Mouse (Mus musculus): ENCODE results near the gene Ncaph2.

Gene Ncaph2

GRCm38 (mm10) chr15:89355241-89356187, at the start of gene Ncaph2, which contains the start of gene Lmf2:
Gene Ncaph2 (plus strand): TSS chr15:89355719.
Gene Lmf2 (minus strand): TSS chr15:89355659.
- peak; percentile 96 for DNase-seq

GRCm38 (mm10) chr15:89305966-89306365, 49.6 kb upstream of the Ncaph2 start:
- DNase-seq = no peak

GRCm38 (mm10) chr15:89307461-89307860, 48.1 kb upstream of the Ncaph2 start:
- DNase-seq = no peak

- no peak for DNase-seq
These were observed 46.9 kb upstream of the Ncaph2 start for GRCm38 (mm10) chr15:89308406-89309139.

- peak; percentile 32 to 57 for DNase-seq
These were observed 45.5 kb upstream of the Ncaph2 start for GRCm38 (mm10) chr15:89309962-89310498.

GRCm38 (mm10) chr15:89313359-89313758, 42.2 kb upstream of the Ncaph2 start:
- DNase-seq = no peak

GRCm38 (mm10) chr15:89314107-89314506, 41.4 kb upstream of the Ncaph2 start:
- DNase-seq = no peak

GRCm38 (mm10) chr15:89314511-89315189, 40.9 kb upstream of the Ncaph2 start:
- DNase-seq = peak; percentile 52 to 61

GRCm38 (mm10) chr15:89315190-89315731, 40.3 kb upstream of the Ncaph2 start, which contains the start of gene Sbf1:
Gene Sbf1 (minus strand): TSS chr15:89315311.
- peak; percentile 99 for DNase-seq

GRCm38 (mm10) chr15:89316146-89316545, 39.4 kb upstream of the Ncaph2 start:
- peak in 1 of 2 experiments; percentile 45 for DNase-seq

GRCm38 (mm10) chr15:89321264-89321663, 34.3 kb upstream of the Ncaph2 start:
- DNase-seq = no peak

- DNase-seq = no peak
These were observed 32.6 kb upstream of the Ncaph2 start, which contains the start of gene Adm2 for GRCm38 (mm10) chr15:89322670-89323522. Gene Adm2 (plus strand): TSS chr15:89322720.

GRCm38 (mm10) chr15:89323656-89324055, 31.9 kb upstream of the Ncaph2 start:
- no peak for DNase-seq

GRCm38 (mm10) chr15:89326441-89326840, 29.1 kb upstream of the Ncaph2 start:
- DNase-seq = no peak

GRCm38 (mm10) chr15:89334271-89334670, 21.2 kb upstream of the Ncaph2 start, which contains the start of gene Miox:
Gene Miox (plus strand): TSS chr15:89334398.
- DNase-seq = no peak

- no peak for DNase-seq
These were observed 20.6 kb upstream of the Ncaph2 start for GRCm38 (mm10) chr15:89334774-89335537.

- DNase-seq = no peak
These were observed 19.1 kb upstream of the Ncaph2 start for GRCm38 (mm10) chr15:89336422-89336821.

GRCm38 (mm10) chr15:89339696-89340095, 15.8 kb upstream of the Ncaph2 start:
- no peak for DNase-seq

- DNase-seq = no peak
These were observed 15.4 kb upstream of the Ncaph2 start for GRCm38 (mm10) chr15:89340136-89340535.

GRCm38 (mm10) chr15:89341678-89342077, 13.8 kb upstream of the Ncaph2 start:
- DNase-seq = no peak

Measured in lung, postnatal 4 days (tissue).